ENCODE assay signal across 10 mouse cellular contexts in genomic region chr2:166791738-166792137, GRCm38 (mm10). TPM values are rescaled to one million over a fixed set of nuclear protein-coding genes. Genes with fewer than 3 reads are reported as not detected.
DNase-seq lines count a peak whose midpoint lies in the region; ATAC-seq and TF ChIP-seq lines count a peak whose summit lies in the region.
"Had no signal": no experiment of that assay in that cellular context is flagged by ENCODE, and none has a peak within 500 bp of the region (broad histone marks: within the 10 kb centered on the region; RNA-seq: fewer than 3 reads in every experiment).

No protein-coding gene starts in this region.

- H3K27ac ChIP-seq in kidney, postnatal 0 days: no peak overlapping the region
- peak overlapping the region; percentile 40; the same call in 1 of the 2 replicates for H3K27ac ChIP-seq in forebrain, embryonic 10.5 days
- peak overlapping the region; percentile 89; the same call in 1 of the 2 replicates for H3K27ac ChIP-seq in midbrain, embryonic 10.5 days (replicated peaks)
- H3K27ac ChIP-seq: heart, embryonic 15.5 days had no signal

- H3K9ac ChIP-seq in kidney, postnatal 0 days (ENCODE audit: low read depth, low read length): no peak overlapping the region
- H3K9ac ChIP-seq: heart, embryonic 15.5 days had no signal

- no peak overlapping the region for H3K4me3 ChIP-seq in kidney, postnatal 0 days (replicated peaks; ENCODE audit: low read depth, low read length)
- no peak overlapping the region for H3K4me3 ChIP-seq in C2C12 (ENCODE audit: insufficient read depth, poor library complexity, severe bottlenecking)
- H3K4me3 ChIP-seq in forebrain, embryonic 10.5 days: no peak overlapping the region
- no peak overlapping the region for H3K4me3 ChIP-seq in midbrain, embryonic 10.5 days
- H3K4me3 ChIP-seq: heart, embryonic 15.5 days; megakaryocyte, embryonic 14.5 days had no signal

- TF ChIP-seq CTCF in kidney, postnatal 0 days (IDR thresholded peaks at IDR 0.05; ENCODE audit: low read depth): peak; percentile 36; the same call in 1 of the 2 replicates
- peak; percentile 18 for TF ChIP-seq CTCF in C2C12 (IDR thresholded peaks at IDR 0.05; ENCODE audit: control insufficient read depth, insufficient read depth, insufficient read length)

- no peaks in the 10 kb centered on the region for H3K4me1 ChIP-seq in kidney, postnatal 0 days (replicated peaks; ENCODE audit: insufficient read depth, low read length)
- peaks cover 35% of the 10 kb centered on the region for H3K4me1 ChIP-seq in forebrain, embryonic 10.5 days
- peaks cover 38% of the 10 kb centered on the region for H3K4me1 ChIP-seq in midbrain, embryonic 10.5 days

- no peak overlapping the region for H3ac ChIP-seq in C2C12 (ENCODE audit: control insufficient read depth, insufficient read length, low read depth)

- no peaks in the 10 kb centered on the region for H3K9me3 ChIP-seq in kidney, postnatal 0 days (replicated peaks; ENCODE audit: low read length)
- no peaks in the 10 kb centered on the region for H3K9me3 ChIP-seq in forebrain, embryonic 10.5 days
- H3K9me3 ChIP-seq in midbrain, embryonic 10.5 days (replicated peaks): no peaks in the 10 kb centered on the region
- H3K9me3 ChIP-seq: heart, embryonic 15.5 days; megakaryocyte, embryonic 14.5 days had no signal

- no peak overlapping the region for H3K4me2 ChIP-seq in kidney, postnatal 0 days (ENCODE audit: low read length)
- H3K4me2 ChIP-seq: heart, embryonic 15.5 days had no signal

- no peaks in the 10 kb centered on the region for H3K36me3 ChIP-seq in kidney, postnatal 0 days (ENCODE audit: insufficient read depth, low read length)
- peaks cover 12% of the 10 kb centered on the region for H3K36me3 ChIP-seq in C2C12 (ENCODE audit: control insufficient read depth, insufficient read depth)
- peaks cover 13% of the 10 kb centered on the region for H3K36me3 ChIP-seq in forebrain, embryonic 10.5 days (replicated peaks)
- peaks cover 13% of the 10 kb centered on the region for H3K36me3 ChIP-seq in midbrain, embryonic 10.5 days

- DNase-seq in kidney, postnatal 0 days (ENCODE audit: low spot score): no peak
- no peak for DNase-seq in kidney, adult 8-10 months
- DNase-seq in forebrain, embryonic 10.5 days (ENCODE audit: extremely low spot score, low spot score): no peak
- no peak for DNase-seq in midbrain, embryonic 10.5 days (ENCODE audit: low spot score)
- DNase-seq in kidney, adult 18-20 months: no peak
- no peak for DNase-seq in urinary bladder, postnatal 36 days (ENCODE audit: low spot score in 2 of 2)
- DNase-seq in cerebellum, adult 18-20 months: no peak

- ATAC-seq in kidney, postnatal 0 days (replicated peaks; ENCODE audit: low FRiP score, low read depth): no peak

- no peaks in the 10 kb centered on the region for H3K27me3 ChIP-seq in kidney, postnatal 0 days (ENCODE audit: insufficient read depth, low read length)
- H3K27me3 ChIP-seq in C2C12 (ENCODE audit: control insufficient read depth, insufficient read depth, insufficient read length): no peaks in the 10 kb centered on the region
- H3K27me3 ChIP-seq in forebrain, embryonic 10.5 days (ENCODE audit: poor library complexity, severe bottlenecking): no peaks in the 10 kb centered on the region
- H3K27me3 ChIP-seq in midbrain, embryonic 10.5 days (ENCODE audit: low read depth, poor library complexity, severe bottlenecking): no peaks in the 10 kb centered on the region
- H3K27me3 ChIP-seq: heart, embryonic 15.5 days; megakaryocyte, embryonic 14.5 days had no signal

- peaks cover 35% of the 10 kb centered on the region for H3K79me2 ChIP-seq in C2C12 (ENCODE audit: control insufficient read depth, insufficient read depth)

- H3K79me3 ChIP-seq in C2C12 (ENCODE audit: low read depth): peaks cover 11% of the 10 kb centered on the region

- WGBS in kidney, postnatal 0 days: 71% methylated on average over 5 of the region's 5 CpGs
- WGBS in forebrain, embryonic 10.5 days: 79% methylated on average over 5 of the region's 5 CpGs
- WGBS in midbrain, embryonic 10.5 days: 75% methylated on average over 5 of the region's 5 CpGs

TF ChIP-seq in C2C12, 6 proteins besides CTCF, POLR2A, EP300 and RAD21:
- no peak for TF ChIP-seq MAX (IDR thresholded peaks at IDR 0.05)
- TF ChIP-seq CEBPB (IDR thresholded peaks at IDR 0.05; ENCODE audit: low read depth): no peak
- no peak for TF ChIP-seq MYOD1 (IDR thresholded peaks at IDR 0.05; ENCODE audit: control insufficient read depth, insufficient read length, low read depth)
- no peak for TF ChIP-seq MYOG (IDR thresholded peaks at IDR 0.05; ENCODE audit: control insufficient read depth, extremely low read depth, insufficient read length)
- TF ChIP-seq USF1 (IDR thresholded peaks at IDR 0.05; ENCODE audit: low read depth): no peak
- no peak for TF ChIP-seq FOSL1 (IDR thresholded peaks at IDR 0.05; ENCODE audit: insufficient read depth, low read length, poor library complexity, severe bottlenecking)
TF ChIP-seq in C2C12: peak in this region for 0.

RNA-seq across cellular contexts. Expression of gene Trp53rkb, which starts 0.6 kb away (rescaled TPM):
- polyA plus RNA-seq in kidney, postnatal 0 days (2015; fragmentation: Nextera tagmentation; extraction: Ambion mirVana): 5.7 and 7.8 TPM in 2 replicates
- polyA plus RNA-seq in C2C12 (2012; fragmentation: generic; extraction: Trizol): 5.3 TPM
- 10.4 and 11.1 TPM in 2 replicates for polyA plus RNA-seq in forebrain, embryonic 10.5 days (2016; fragmentation: Nextera tagmentation; extraction: Ambion mirVana)
- 10.0 and 12.7 TPM in 2 replicates for polyA plus RNA-seq in midbrain, embryonic 10.5 days (2016; fragmentation: Nextera tagmentation; extraction: Ambion mirVana)

RNA-seq across cellular contexts. Expression of gene Arfgef2, which starts 13.7 kb away (rescaled TPM):
- polyA plus RNA-seq in kidney, postnatal 0 days (2015; fragmentation: Nextera tagmentation; extraction: Ambion mirVana): 4.3 and 4.6 TPM in 2 replicates
- polyA plus RNA-seq in C2C12 (2012; fragmentation: generic; extraction: Trizol): 8.2 TPM
- 4.9 and 5.4 TPM in 2 replicates for polyA plus RNA-seq in forebrain, embryonic 10.5 days (2016; fragmentation: Nextera tagmentation; extraction: Ambion mirVana)
- 4.2 and 5.3 TPM in 2 replicates for polyA plus RNA-seq in midbrain, embryonic 10.5 days (2016; fragmentation: Nextera tagmentation; extraction: Ambion mirVana)
